ENCODE assay signal across 13 mouse cellular contexts in genomic region chr7:30251956-30252954, GRCm38 (mm10). TPM values are rescaled to one million over a fixed set of nuclear protein-coding genes. Genes with fewer than 3 reads are reported as not detected.
DNase-seq lines count a peak whose midpoint lies in the region; ATAC-seq and TF ChIP-seq lines count a peak whose summit lies in the region.
"Had no signal": no experiment of that assay in that cellular context is flagged by ENCODE, and none has a peak within 500 bp of the region (broad histone marks: within the 10 kb centered on the region; RNA-seq: fewer than 3 reads in every experiment).

No protein-coding gene starts in this region.

- TF ChIP-seq CTCF in gastrocnemius, adult 2 months (IDR thresholded peaks at IDR 0.05), result no peak

- no peaks in the 10 kb centered on the region; the same call in 1 of the 2 replicates for H3K36me3 ChIP-seq in forebrain, embryonic 11.5 days (ENCODE audit: control insufficient read depth, insufficient read depth, low read length)

- ATAC-seq in erythroid progenitor cell, adult 5-6 weeks (replicated peaks; ENCODE audit: low FRiP score, poor library complexity, severe bottlenecking), result no peak
- no peak for ATAC-seq in forebrain, embryonic 11.5 days (replicated peaks; ENCODE audit: low FRiP score)
- ATAC-seq: midbrain, embryonic 16.5 days had no signal

- H3K4me2 ChIP-seq in forebrain, embryonic 11.5 days (ENCODE audit: low read depth, low read length, severe bottlenecking), result no peak overlapping the region

- intact Hi-C loops in gastrocnemius, adult 2 months (cut with DNase I), result no loop called here
- intact Hi-C loops in gastrocnemius, postnatal 36 days (cut with DNase I), result no loop called here

- H3K4me1 ChIP-seq in forebrain, embryonic 11.5 days (replicated peaks; ENCODE audit: control insufficient read depth, insufficient read depth, low read length), result no peaks in the 10 kb centered on the region

- peak; percentile 70 for DNase-seq in gastrocnemius, adult 2 months
- DNase-seq in gastrocnemius, postnatal 4 days (ENCODE audit: low spot score in 2 of 2), result no peak
- DNase-seq in ES-CJ7 (ENCODE audit: low read depth, low spot score), result peak; percentile 33
- DNase-seq in gastrocnemius, postnatal 36 days, result peak; percentile 26 to 28
- DNase-seq in lung, postnatal 10 days, result peak; percentile 76
- DNase-seq in layer of hippocampus, adult 11-12 months (ENCODE audit: low spot score), result no peak
- no peak for DNase-seq in forebrain, embryonic 11.5 days (ENCODE audit: low spot score)
- DNase-seq: cerebellum, adult 11-12 months; right cerebral cortex, postnatal 4 days had no signal

- peak overlapping the region; percentile 48 for H3K27ac ChIP-seq in gastrocnemius, adult 2 months
- no peak overlapping the region for H3K27ac ChIP-seq in forebrain, embryonic 11.5 days (ENCODE audit: low read depth, low read length)
- H3K27ac ChIP-seq: heart, adult 2 months had no signal

- 90% methylated on average over 12 of the region's 12 CpGs for WGBS in forebrain, embryonic 11.5 days

- H3K27me3 ChIP-seq in forebrain, embryonic 11.5 days (ENCODE audit: control insufficient read depth, insufficient read depth, low read length), result no peaks in the 10 kb centered on the region

- no peaks in the 10 kb centered on the region for H3K9me3 ChIP-seq in forebrain, embryonic 11.5 days (ENCODE audit: control insufficient read depth, low read length)

- H3K9ac ChIP-seq in forebrain, embryonic 11.5 days (ENCODE audit: low read length), result no peak overlapping the region

- peak overlapping the region; percentile 19 for H3K4me3 ChIP-seq in gastrocnemius, adult 2 months
- no peak overlapping the region for H3K4me3 ChIP-seq in forebrain, embryonic 11.5 days (ENCODE audit: low read depth, low read length)
- H3K4me3 ChIP-seq: heart, adult 2 months had no signal

RNA-seq across cellular contexts. Expression of gene Ovol3, which starts 16.7 kb away (rescaled TPM):
- not detected for total RNA-seq in gastrocnemius, adult 2 months (2021)
- under 1 TPM; 0.78 TPM for total RNA-seq in gastrocnemius, postnatal 4 days (2021)
- total RNA-seq in gastrocnemius, postnatal 36 days (2021), result not detected
- not detected in 2 replicates for total RNA-seq in erythroid progenitor cell, adult 5-6 weeks (2015; ENCODE audit: low replicate concordance)
- total RNA-seq in erythroid progenitor cell, adult 5-6 weeks (2017; ENCODE audit: low replicate concordance), result not detected in 2 replicates
- not detected in 2 replicates for polyA plus RNA-seq in forebrain, embryonic 11.5 days (2014; fragmentation: Nextera tagmentation; extraction: Ambion mirVana)
- total RNA-seq: heart, adult 2 months had no signal
- polyA plus RNA-seq: heart, adult 2 months; intestine, embryonic 14.5 days; midbrain, embryonic 16.5 days had no signal

RNA-seq across cellular contexts. Expression of gene Tbcb, which starts 20.2 kb away (rescaled TPM):
- total RNA-seq in gastrocnemius, adult 2 months (2021), result 10 to 100 TPM; 29.8 to 31.5 TPM
- 10 to 100 TPM; 62.5 to 64.9 TPM for total RNA-seq in gastrocnemius, postnatal 4 days (2021)
- total RNA-seq in gastrocnemius, postnatal 36 days (2021), result 10 to 100 TPM; 29.9 to 30.0 TPM
- 10.9 and 33.9 TPM in 2 replicates for total RNA-seq in erythroid progenitor cell, adult 5-6 weeks (2015; ENCODE audit: low replicate concordance)
- total RNA-seq in erythroid progenitor cell, adult 5-6 weeks (2017; ENCODE audit: low replicate concordance), result 15.0 and 29.7 TPM in 2 replicates
- polyA plus RNA-seq in forebrain, embryonic 11.5 days (2014; fragmentation: Nextera tagmentation; extraction: Ambion mirVana), result 235 and 270 TPM in 2 replicates

RNA-seq across cellular contexts. Expression of gene Polr2i, which starts 20.5 kb away (rescaled TPM):
- total RNA-seq in gastrocnemius, adult 2 months (2021), result 10 to 100 TPM; 62.1 to 68.0 TPM
- total RNA-seq in gastrocnemius, postnatal 4 days (2021), result 10 to 100 TPM; 91.6 to 94.0 TPM
- 10 to 100 TPM; 53.9 to 58.8 TPM for total RNA-seq in gastrocnemius, postnatal 36 days (2021)
- total RNA-seq in erythroid progenitor cell, adult 5-6 weeks (2015; ENCODE audit: low replicate concordance), result 18.4 and 35.0 TPM in 2 replicates
- total RNA-seq in erythroid progenitor cell, adult 5-6 weeks (2017; ENCODE audit: low replicate concordance), result 0.76 and 26.8 TPM in 2 replicates
- polyA plus RNA-seq in forebrain, embryonic 11.5 days (2014; fragmentation: Nextera tagmentation; extraction: Ambion mirVana), result 166 and 167 TPM in 2 replicates

RNA-seq across cellular contexts. Expression of gene Thap8, which starts 27.6 kb away (rescaled TPM):
- total RNA-seq in gastrocnemius, adult 2 months (2021), result under 1 TPM in 1 of 2 experiments, not detected in 1; 0.26 TPM
- under 1 TPM; 0.29 to 0.96 TPM for total RNA-seq in gastrocnemius, postnatal 4 days (2021)
- total RNA-seq in gastrocnemius, postnatal 36 days (2021), result under 1 TPM in 1 of 2 experiments, not detected in 1; 0.25 TPM
- not detected in 2 replicates for total RNA-seq in erythroid progenitor cell, adult 5-6 weeks (2015; ENCODE audit: low replicate concordance)
- total RNA-seq in erythroid progenitor cell, adult 5-6 weeks (2017; ENCODE audit: low replicate concordance), result not detected in 2 replicates
- 0.13 and 0.56 TPM in 2 replicates for polyA plus RNA-seq in forebrain, embryonic 11.5 days (2014; fragmentation: Nextera tagmentation; extraction: Ambion mirVana)
- total RNA-seq: heart, adult 2 months had no signal

RNA-seq across cellular contexts. Expression of gene Wdr62, which starts 28.0 kb away (rescaled TPM):
- total RNA-seq in gastrocnemius, adult 2 months (2021), result 1 to 10 TPM; 1.7 to 3.0 TPM
- 1 to 10 TPM; 5.5 to 7.4 TPM for total RNA-seq in gastrocnemius, postnatal 4 days (2021)
- total RNA-seq in gastrocnemius, postnatal 36 days (2021), result 1 to 10 TPM; 2.2 to 2.7 TPM
- total RNA-seq in erythroid progenitor cell, adult 5-6 weeks (2015; ENCODE audit: low replicate concordance), result 42.8 and 71.4 TPM in 2 replicates
- 26.2 and 31.1 TPM in 2 replicates for total RNA-seq in erythroid progenitor cell, adult 5-6 weeks (2017; ENCODE audit: low replicate concordance)
- 21.7 and 26.4 TPM in 2 replicates for polyA plus RNA-seq in forebrain, embryonic 11.5 days (2014; fragmentation: Nextera tagmentation; extraction: Ambion mirVana)

Comparison
In these comparisons a context has a peak if more than half of its experiments do, and no peak if none do; other contexts are left out.
1. DNase-seq: peak in gastrocnemius, adult 2 months (single experiment), ES-CJ7 (single experiment), gastrocnemius, postnatal 36 days (2 of 2) and lung, postnatal 10 days (single experiment); none in gastrocnemius, postnatal 4 days (0 of 2), layer of hippocampus, adult 11-12 months (single experiment) and forebrain, embryonic 11.5 days (single experiment).